Mouse (Mus musculus) kidney, embryonic 15.5 days (tissue): ENCODE data around the gene Podn. TPM values are rescaled to one million over a fixed set of nuclear protein-coding genes. Genes with fewer than 3 reads are reported as not detected.

Source experiments
- ATAC-seq: fragments of 200-750 bp; cut with Nextera tagmentation; replicated peaks from 2 replicates; pipeline ENCODE4 v1.8.0; 2017; ENCODE audit warnings: moderate TSS enrichment; ENCODE audit not compliant: low FRiP score
- H3K27ac ChIP-seq: fragments of 300-500 bp; sonication (generic); 2 replicates; pipeline ENCODE4 v1.5.1; 2015; ENCODE audit warnings: mild to moderate bottlenecking, inconsistent platforms
- H3K27me3 ChIP-seq: fragments of 300-500 bp; sonication (generic); 2 replicates; pipeline ENCODE4 v1.6.1; 2015; ENCODE audit warnings: inconsistent platforms
- H3K36me3 ChIP-seq: fragments of 300-500 bp; sonication (generic); 2 replicates; pipeline ENCODE4 v1.6.1; 2015; ENCODE audit warnings: inconsistent platforms
- H3K4me1 ChIP-seq: fragments of 300-500 bp; sonication (generic); 2 replicates; pipeline ENCODE4 v1.6.1; 2015; ENCODE audit warnings: inconsistent platforms
- H3K4me2 ChIP-seq: fragments of 300-500 bp; sonication (generic); 2 replicates; pipeline ENCODE4 v1.6.1; 2015; ENCODE audit warnings: moderate library complexity, mild to moderate bottlenecking, inconsistent platforms
- H3K4me3 ChIP-seq: fragments of 300-500 bp; sonication (generic); replicated peaks from 2 replicates; pipeline ENCODE4 v1.5.1; 2015; ENCODE audit warnings: mild to moderate bottlenecking, inconsistent platforms
- H3K9ac ChIP-seq: fragments of 300-500 bp; sonication (generic); 2 replicates; pipeline ENCODE4 v1.6.1; 2015; ENCODE audit warnings: mild to moderate bottlenecking, inconsistent platforms
- H3K9me3 ChIP-seq: fragments of 300-500 bp; sonication (generic); replicated peaks from 2 replicates; pipeline ENCODE4 v1.6.1; 2016; ENCODE audit warnings: inconsistent platforms
- WGBS: fragments of 180-500 bp; shearing (Covaris S2); methylation state at CpG from one replicate; pipeline ENCODE4 v1.1.7; 2015; ENCODE audit warnings: mixed read lengths; 5-methylcytosine and 5-hydroxymethylcytosine counted together
- polyA plus RNA-seq: library from polyadenylated mRNA; unstranded; fragments of >200 nt; fragmentation: Nextera tagmentation; extraction: Ambion mirVana; gene quantifications from 2 replicates; pipeline ENCODE4 v1.2.1, GENCODE M21; 2015

Podn gene
- polyA plus RNA-seq, 1 experiment from 2014 or later, result 1.1 TPM

GRCm38 (mm10) chr4:108074204-108074823 lies 21.9 kb downstream of the Podn start:
- Histone ChIP-seq H3K27ac (no peak overlapping the region), H3K36me3 (peaks cover 2% of the 10 kb centered on the region; the same call in 1 of the 2 replicates), H3K4me3 (no peak overlapping the region), H3K4me1 (peaks cover 12% of the 10 kb centered on the region), H3K4me2 (no peak overlapping the region), H3K9ac (no peak overlapping the region), H3K27me3 (no peaks in the 10 kb centered on the region), H3K9me3 (no peaks in the 10 kb centered on the region)
- 88% methylated on average over 3 of the region's 3 CpGs for WGBS
- no peak for ATAC-seq

GRCm38 (mm10) chr4:108072086-108072485 lies 24.2 kb downstream of the Podn start:
- no peak for ATAC-seq
- Histone ChIP-seq H3K27me3 (no peaks in the 10 kb centered on the region), H3K4me2 (no peak overlapping the region), H3K4me3 (no peak overlapping the region), H3K9ac (no peak overlapping the region), H3K4me1 (peaks cover 13% of the 10 kb centered on the region), H3K36me3 (peaks cover 14% of the 10 kb centered on the region; the same call in 1 of the 2 replicates), H3K27ac (no peak overlapping the region), H3K9me3 (no peaks in the 10 kb centered on the region)
- WGBS, result 89% methylated on average over 3 of the region's 3 CpGs

- ATAC-seq, result peak; percentile 97
- Histone ChIP-seq H3K27ac (no peak overlapping the region), H3K4me2 (peak overlapping the region; percentile 62)
Measured at GRCm38 (mm10) chr4:108071235-108071901, 24.9 kb downstream of the Podn start.

GRCm38 (mm10) chr4:108070723-108071122 lies 25.5 kb downstream of the Podn start:
- peaks cover 13% of the 10 kb centered on the region for H3K4me1 ChIP-seq
- H3K27ac ChIP-seq, result peak overlapping the region; percentile 57
- WGBS, result 10% methylated on average over 8 of the region's 8 CpGs
- H3K4me3 ChIP-seq, result peak overlapping the region; percentile 53
- H3K9ac ChIP-seq, result peak overlapping the region; percentile 50
- H3K36me3 ChIP-seq, result peaks cover 20% of the 10 kb centered on the region
- no peaks in the 10 kb centered on the region for H3K9me3 ChIP-seq
- peak overlapping the region; percentile 62 for H3K4me2 ChIP-seq
- no peaks in the 10 kb centered on the region for H3K27me3 ChIP-seq
- no peak for ATAC-seq

More at GRCm38 (mm10) chr4:108071235-108071901, 24.9 kb downstream of the Podn start:
- peaks cover 14% of the 10 kb centered on the region; the same call in 1 of the 2 replicates for H3K36me3 ChIP-seq
- peak overlapping the region; percentile 53 for H3K4me3 ChIP-seq
- peaks cover 13% of the 10 kb centered on the region for H3K4me1 ChIP-seq
- 3% methylated on average over 26 of the region's 26 CpGs for WGBS
- peak overlapping the region; percentile 50 for H3K9ac ChIP-seq
- no peaks in the 10 kb centered on the region for H3K27me3 ChIP-seq
- H3K9me3 ChIP-seq, result no peaks in the 10 kb centered on the region

- Histone ChIP-seq H3K4me2 (peak overlapping the region; percentile 62), H3K4me3 (peak overlapping the region; percentile 53), H3K27ac (peak overlapping the region; percentile 57), H3K4me1 (peaks cover 13% of the 10 kb centered on the region), H3K9ac (peak overlapping the region; percentile 50), H3K27me3 (no peaks in the 10 kb centered on the region), H3K9me3 (no peaks in the 10 kb centered on the region), H3K36me3 (peaks cover 25% of the 10 kb centered on the region)
- ATAC-seq, result no peak
- WGBS, result 65% methylated on average over 4 of the region's 4 CpGs
Measured at GRCm38 (mm10) chr4:108070286-108070685, 26.0 kb downstream of the Podn start.

GRCm38 (mm10) chr4:108068081-108068480 lies 28.2 kb downstream of the Podn start:
- Histone ChIP-seq H3K27me3 (no peaks in the 10 kb centered on the region), H3K4me3 (no peak overlapping the region), H3K4me2 (no peak overlapping the region), H3K9me3 (no peaks in the 10 kb centered on the region), H3K27ac (no peak overlapping the region), H3K9ac (no peak overlapping the region), H3K4me1 (peaks cover 13% of the 10 kb centered on the region), H3K36me3 (peaks cover 38% of the 10 kb centered on the region)
- no peak for ATAC-seq
- 88% methylated on average over 2 of the region's 2 CpGs for WGBS

- Histone ChIP-seq H3K4me1 (peaks cover 13% of the 10 kb centered on the region), H3K4me2 (no peak overlapping the region), H3K27me3 (no peaks in the 10 kb centered on the region), H3K9me3 (no peaks in the 10 kb centered on the region), H3K9ac (no peak overlapping the region), H3K36me3 (peaks cover 44% of the 10 kb centered on the region), H3K27ac (no peak overlapping the region), H3K4me3 (no peak overlapping the region)
- ATAC-seq, result no peak
- WGBS, result 90% methylated on average over 7 of the region's 7 CpGs
Measured at GRCm38 (mm10) chr4:108067261-108067660, 29.0 kb downstream of the Podn start.

GRCm38 (mm10) chr4:108066569-108066968 lies 29.7 kb downstream of the Podn start:
- Histone ChIP-seq H3K36me3 (peaks cover 49% of the 10 kb centered on the region), H3K4me2 (no peak overlapping the region), H3K27me3 (no peaks in the 10 kb centered on the region), H3K4me3 (no peak overlapping the region), H3K9me3 (no peaks in the 10 kb centered on the region), H3K9ac (no peak overlapping the region), H3K4me1 (peaks cover 13% of the 10 kb centered on the region), H3K27ac (no peak overlapping the region)
- 85% methylated on average over 4 of the region's 4 CpGs for WGBS
- ATAC-seq, result no peak

GRCm38 (mm10) chr4:108065176-108065844 lies 30.9 kb downstream of the Podn start:
- 82% methylated on average over 2 of the region's 2 CpGs for WGBS
- Histone ChIP-seq H3K9me3 (no peaks in the 10 kb centered on the region), H3K27me3 (no peaks in the 10 kb centered on the region), H3K36me3 (peaks cover 58% of the 10 kb centered on the region), H3K27ac (no peak overlapping the region), H3K4me3 (no peak overlapping the region), H3K4me2 (no peak overlapping the region), H3K4me1 (peaks cover 9% of the 10 kb centered on the region), H3K9ac (no peak overlapping the region)
- ATAC-seq, result no peak

GRCm38 (mm10) chr4:108063616-108064015 lies 32.6 kb downstream of the Podn start:
- no peaks in the 10 kb centered on the region for H3K27me3 ChIP-seq
- H3K9ac ChIP-seq, result no peak overlapping the region
- no peak overlapping the region for H3K27ac ChIP-seq
- no peaks in the 10 kb centered on the region for H3K4me1 ChIP-seq
- no peak overlapping the region for H3K4me2 ChIP-seq
- WGBS, result 79% methylated on average over 6 of the region's 6 CpGs
- peaks cover 75% of the 10 kb centered on the region for H3K36me3 ChIP-seq
- ATAC-seq, result no peak
- no peaks in the 10 kb centered on the region for H3K9me3 ChIP-seq
- H3K4me3 ChIP-seq, result no peak overlapping the region

GRCm38 (mm10) chr4:108062524-108062923 lies 33.7 kb downstream of the Podn start:
- no peak overlapping the region for H3K9ac ChIP-seq
- ATAC-seq, result no peak
- H3K27ac ChIP-seq, result no peak overlapping the region
- H3K9me3 ChIP-seq, result no peaks in the 10 kb centered on the region
- no peak overlapping the region for H3K4me2 ChIP-seq
- no peaks in the 10 kb centered on the region for H3K4me1 ChIP-seq
- H3K4me3 ChIP-seq, result no peak overlapping the region
- no peaks in the 10 kb centered on the region for H3K27me3 ChIP-seq
- peaks cover 75% of the 10 kb centered on the region for H3K36me3 ChIP-seq
- 89% methylated on average over 5 of the region's 5 CpGs for WGBS

- H3K9me3 ChIP-seq, result no peaks in the 10 kb centered on the region
- H3K4me3 ChIP-seq, result no peak overlapping the region
- H3K36me3 ChIP-seq, result peaks cover 70% of the 10 kb centered on the region
- H3K27me3 ChIP-seq, result no peaks in the 10 kb centered on the region
- no peak overlapping the region for H3K4me2 ChIP-seq
- no peak overlapping the region for H3K27ac ChIP-seq
- H3K9ac ChIP-seq, result no peak overlapping the region
- 85% methylated on average over 4 of the region's 4 CpGs for WGBS
- no peak for ATAC-seq
- H3K4me1 ChIP-seq, result no peaks in the 10 kb centered on the region
Measured at GRCm38 (mm10) chr4:108060774-108061173, 35.5 kb downstream of the Podn start.
